Comparison of ENCODE assay signal across 8 mouse cellular contexts in genomic region chr13:94178401-94179040, GRCm38 (mm10).
A peak's percentile ranks its signal among the peaks of the same experiment; 100 is the strongest.
DNase-seq lines count a peak whose midpoint lies in the region; ATAC-seq lines count a peak whose summit lies in the region.

No protein-coding gene starts in this region.

- intact Hi-C loops in heart, postnatal 14 days (cut with DNase I): no loop called here
- intact Hi-C loops in left cerebral cortex, postnatal 10 days (cut with DNase I): no loop called here

- H3K4me2 ChIP-seq in forebrain, embryonic 12.5 days: no peak overlapping the region

- peak; percentile 18; the same call in 1 of the 2 replicates for ATAC-seq in forebrain, embryonic 12.5 days (ENCODE audit: low FRiP score)

- peak; percentile 36 for DNase-seq in retina, postnatal 1 day
- DNase-seq in retina, embryonic 14.5 days (ENCODE audit: low spot score): no peak
- DNase-seq in heart, postnatal 14 days: peak; percentile 54 to 72
- DNase-seq in left cerebral cortex, postnatal 10 days (ENCODE audit: extremely low spot score in 1 of 2, low spot score in 2 of 2): peak; percentile 50 to 60
- peak; percentile 57 to 74 for DNase-seq in right cerebral cortex, adult 2 months (ENCODE audit: low spot score in 2 of 2)
- DNase-seq in kidney, adult 9 months: no peak
- DNase-seq in embryo, embryonic 10.5 days (ENCODE audit: low spot score): no peak

- no peaks in the 10 kb centered on the region for H3K36me3 ChIP-seq in forebrain, embryonic 12.5 days (replicated peaks)

- H3K4me3 ChIP-seq in forebrain, embryonic 12.5 days (replicated peaks): no peak overlapping the region

- 71% methylated on average over 11 of the region's 11 CpGs for WGBS in forebrain, embryonic 12.5 days

- no peak overlapping the region for H3K9ac ChIP-seq in forebrain, embryonic 12.5 days

- H3K9me3 ChIP-seq in forebrain, embryonic 12.5 days: no peaks in the 10 kb centered on the region

- no peak overlapping the region for H3K27ac ChIP-seq in forebrain, embryonic 12.5 days

- peaks cover 26% of the 10 kb centered on the region for H3K4me1 ChIP-seq in forebrain, embryonic 12.5 days

- H3K27me3 ChIP-seq in forebrain, embryonic 12.5 days: peaks cover 23% of the 10 kb centered on the region

Comparison
In these comparisons a context has a peak if more than half of its experiments do, and no peak if none do; other contexts are left out.
1. DNase-seq: peak in retina, postnatal 1 day (single experiment), heart, postnatal 14 days (2 of 2), left cerebral cortex, postnatal 10 days (2 of 2) and right cerebral cortex, adult 2 months (2 of 2); none in retina, embryonic 14.5 days (single experiment), kidney, adult 9 months (single experiment) and embryo, embryonic 10.5 days (single experiment).